Mouse (Mus musculus) 416B (cell line): ENCODE data around the gene Chd6.

Experiments used
- DNase-seq: peaks from one replicate; pipeline ENCODE4 v3.0.0; 2011; ENCODE audit warnings: low read depth

Gene Chd6

DNA sequence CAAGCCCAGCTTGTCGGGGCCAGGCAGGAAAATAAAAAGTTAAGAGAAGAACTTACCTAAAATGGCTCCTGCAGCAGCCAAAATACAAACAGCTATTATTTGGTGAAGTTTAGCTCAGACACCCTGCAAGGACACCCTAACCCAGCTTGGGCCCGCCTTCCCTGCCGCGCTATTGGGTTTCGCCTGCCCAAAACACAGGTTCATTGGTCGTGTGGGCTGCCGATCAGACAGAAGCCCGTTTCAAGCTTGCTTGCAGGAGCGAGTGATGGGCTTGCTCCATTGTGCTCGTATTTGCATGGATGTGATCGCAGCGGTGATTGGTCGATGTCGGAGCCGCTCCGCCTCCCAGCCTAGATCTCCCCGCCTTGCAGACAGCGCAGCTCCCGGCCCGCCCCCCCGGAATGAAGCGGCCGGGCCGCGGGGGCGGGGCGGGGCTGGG, at the start of gene Chd6:
Gene Chd6 (minus strand): TSS at position 143 of the 439 bp plus-strand sequence.
- DNase-seq = peak; percentile 99

DNA sequence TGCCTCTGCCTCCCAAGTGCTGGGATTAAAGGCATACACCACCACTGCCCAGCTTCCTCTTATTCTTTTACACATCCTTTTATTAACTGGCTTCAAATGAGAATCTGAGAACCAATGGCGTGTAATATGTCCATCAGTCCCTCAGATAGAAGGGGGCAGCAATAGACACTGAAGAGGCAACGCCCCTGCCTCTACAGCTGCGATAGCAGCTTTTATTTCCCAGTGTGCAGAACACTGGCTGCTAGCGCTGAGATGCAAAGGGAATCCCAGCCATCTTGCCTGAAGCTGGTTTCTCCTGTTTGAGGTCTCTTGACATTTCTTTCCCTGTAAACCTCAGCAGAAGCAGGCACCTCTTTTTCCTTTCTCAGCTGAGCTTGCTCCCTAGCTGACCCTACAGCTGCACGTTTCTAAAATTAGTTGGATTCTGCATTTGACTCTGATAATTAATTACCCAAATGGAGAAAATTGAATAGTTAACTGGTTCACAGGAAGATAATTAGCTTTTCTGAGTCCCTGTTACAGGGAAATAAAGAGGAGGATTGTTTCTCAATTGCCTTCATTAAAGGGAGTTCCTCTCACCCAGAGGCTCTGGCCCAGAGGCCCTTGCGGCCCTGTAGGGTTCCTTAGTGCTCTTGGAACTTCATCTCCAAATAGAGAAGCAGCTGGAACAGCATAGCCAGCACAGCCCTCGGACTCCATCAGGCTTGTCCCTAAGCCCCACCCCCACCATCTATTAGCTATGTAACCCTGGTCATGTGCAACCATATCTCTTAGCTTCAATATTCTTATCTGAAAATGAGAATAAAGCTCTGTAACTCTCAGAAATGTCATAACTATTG, 41.3 kb upstream of the Chd6 start:
- no peak for DNase-seq

DNA sequence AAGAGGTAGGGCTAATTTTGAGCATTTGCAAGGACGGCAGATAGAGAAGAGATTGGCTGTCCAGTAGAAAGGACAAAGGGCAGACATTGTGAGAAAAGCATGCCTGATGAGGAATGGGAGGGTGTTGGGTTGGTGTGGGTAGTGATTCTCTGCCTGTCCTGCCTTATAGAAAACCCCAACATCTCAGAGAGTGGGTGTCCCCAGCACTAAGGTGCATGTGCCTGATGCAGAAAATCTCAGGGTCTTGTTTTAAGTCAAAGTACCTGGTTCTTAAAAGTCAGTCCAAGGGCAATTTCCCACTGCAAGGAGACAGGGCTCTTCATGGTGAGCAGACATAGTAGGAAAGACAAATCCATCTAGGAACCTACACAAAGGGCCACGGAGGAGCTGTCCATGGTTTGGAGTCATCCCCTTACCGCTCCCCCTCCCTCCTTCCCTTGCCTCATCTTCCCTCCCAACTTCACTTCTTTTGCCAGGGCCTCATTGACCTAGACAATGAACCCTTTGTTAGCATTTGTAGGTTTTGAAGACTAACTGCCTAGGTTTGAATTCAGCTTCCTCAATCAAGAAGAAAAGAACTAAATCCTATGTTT, 39.6 kb upstream of the Chd6 start:
- DNase-seq = no peak

DNA sequence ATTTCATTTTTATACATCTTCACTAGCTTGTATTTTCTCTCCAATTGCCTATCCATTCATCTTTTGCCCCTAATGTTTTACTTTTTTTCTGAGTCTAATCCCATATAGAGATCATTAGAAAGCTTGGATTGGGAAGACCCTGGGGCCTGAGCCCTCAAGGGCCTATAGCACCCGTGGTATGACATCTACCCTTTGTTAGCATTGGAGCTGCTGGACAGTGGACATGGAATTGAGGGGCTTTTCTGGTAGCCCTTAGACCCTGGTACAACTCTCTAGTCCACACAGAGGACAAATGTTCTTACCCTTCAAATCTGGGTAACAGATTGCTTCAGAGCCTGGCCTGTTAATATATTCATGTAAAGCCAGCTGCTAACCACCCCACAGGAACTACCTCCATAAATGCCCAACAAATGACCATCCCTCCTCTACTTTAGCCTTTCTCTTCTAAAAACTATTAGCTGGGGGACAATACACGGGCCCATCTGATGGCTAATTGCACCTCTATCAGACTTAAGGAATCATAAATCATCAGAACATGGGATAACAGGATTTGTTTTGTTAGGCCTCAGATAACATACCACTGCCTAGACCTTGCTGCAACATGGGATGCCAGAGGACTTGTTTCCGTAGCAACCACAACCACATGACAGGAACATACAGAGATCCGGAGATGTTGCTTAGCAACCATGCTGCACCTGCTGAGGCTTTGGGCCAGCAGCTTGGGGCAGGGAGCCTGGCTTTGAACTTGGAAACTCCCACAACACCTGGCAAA, 39.0 kb upstream of the Chd6 start:
- DNase-seq = no peak

DNA sequence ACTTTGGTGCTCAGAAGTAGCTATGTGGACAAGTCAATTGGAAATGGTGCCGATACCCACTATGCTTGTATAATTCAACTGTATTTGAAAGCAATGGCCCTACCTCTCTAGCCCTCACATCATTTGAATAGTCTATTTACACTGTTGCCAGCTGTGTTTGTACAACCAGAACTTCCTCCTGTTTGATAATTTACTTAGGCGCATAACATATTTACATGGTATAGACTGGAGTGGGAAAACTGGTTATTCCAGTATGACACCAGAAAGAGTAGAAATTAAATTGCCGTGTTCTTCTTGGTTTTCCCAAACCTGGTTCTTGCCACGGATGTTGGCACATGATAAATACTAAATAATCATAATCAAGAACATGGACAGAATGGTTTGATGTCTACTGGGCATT, 35.9 kb upstream of the Chd6 start:
- no peak for DNase-seq

DNA sequence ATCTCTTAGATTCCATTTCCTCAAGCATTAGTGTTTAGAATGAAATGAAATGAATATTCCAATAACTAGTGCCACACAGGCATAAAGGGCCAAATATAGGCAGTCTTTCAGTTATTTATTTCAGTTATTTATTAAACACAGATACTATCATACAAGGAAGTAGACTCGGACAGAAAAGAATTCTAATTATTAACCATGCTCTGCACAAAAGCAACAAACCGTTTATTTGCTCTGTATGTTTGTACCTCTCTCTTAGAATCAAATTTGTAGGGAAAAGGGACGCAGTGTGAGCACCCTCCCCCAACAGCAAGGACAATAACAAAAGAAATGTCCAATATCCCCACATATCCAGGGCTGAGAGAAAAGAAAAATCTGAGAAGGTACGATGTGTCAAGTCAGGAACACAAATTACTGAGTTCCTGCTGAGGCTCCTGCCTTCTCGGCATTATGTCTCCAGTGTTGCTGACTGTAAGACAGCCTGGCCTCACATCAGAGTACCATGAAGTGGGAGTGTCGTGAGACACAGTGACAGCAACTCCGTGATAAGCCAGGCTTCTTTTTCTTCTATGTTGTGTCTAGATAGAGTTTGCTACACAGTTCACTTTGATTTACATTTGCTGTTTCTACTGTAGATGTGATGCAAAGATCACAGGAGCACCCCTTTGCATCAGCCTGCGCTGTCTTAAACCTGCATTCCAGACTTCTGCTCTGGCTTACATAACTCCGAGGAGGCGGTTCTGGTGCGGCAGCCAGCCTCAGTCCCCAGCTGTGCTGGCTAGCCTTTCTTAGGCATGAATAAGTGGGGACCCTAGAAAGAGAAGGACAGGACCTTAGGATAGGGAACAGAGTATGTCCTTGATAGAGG, 30.0 kb upstream of the Chd6 start:
- no peak for DNase-seq

DNA sequence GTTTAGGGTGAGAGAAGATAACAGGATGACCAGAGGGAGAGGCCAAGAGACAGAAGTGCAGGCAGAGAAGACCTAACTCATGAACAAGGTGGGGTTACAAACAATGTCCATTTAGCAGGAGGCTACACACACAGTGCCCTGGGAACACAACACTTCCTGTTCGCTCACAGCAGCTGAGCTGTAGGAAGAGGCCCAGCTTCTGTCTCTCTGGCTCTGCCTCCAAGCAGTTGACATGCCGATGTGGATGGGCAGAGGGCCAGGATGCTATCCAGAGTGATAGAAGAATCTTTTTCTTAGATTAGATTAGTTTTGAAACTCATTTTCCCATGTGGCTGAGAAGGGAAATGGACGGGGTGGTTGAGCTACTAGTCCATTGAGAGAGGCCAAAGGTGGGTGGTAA, 28.1 kb upstream of the Chd6 start:
- no peak for DNase-seq

DNA sequence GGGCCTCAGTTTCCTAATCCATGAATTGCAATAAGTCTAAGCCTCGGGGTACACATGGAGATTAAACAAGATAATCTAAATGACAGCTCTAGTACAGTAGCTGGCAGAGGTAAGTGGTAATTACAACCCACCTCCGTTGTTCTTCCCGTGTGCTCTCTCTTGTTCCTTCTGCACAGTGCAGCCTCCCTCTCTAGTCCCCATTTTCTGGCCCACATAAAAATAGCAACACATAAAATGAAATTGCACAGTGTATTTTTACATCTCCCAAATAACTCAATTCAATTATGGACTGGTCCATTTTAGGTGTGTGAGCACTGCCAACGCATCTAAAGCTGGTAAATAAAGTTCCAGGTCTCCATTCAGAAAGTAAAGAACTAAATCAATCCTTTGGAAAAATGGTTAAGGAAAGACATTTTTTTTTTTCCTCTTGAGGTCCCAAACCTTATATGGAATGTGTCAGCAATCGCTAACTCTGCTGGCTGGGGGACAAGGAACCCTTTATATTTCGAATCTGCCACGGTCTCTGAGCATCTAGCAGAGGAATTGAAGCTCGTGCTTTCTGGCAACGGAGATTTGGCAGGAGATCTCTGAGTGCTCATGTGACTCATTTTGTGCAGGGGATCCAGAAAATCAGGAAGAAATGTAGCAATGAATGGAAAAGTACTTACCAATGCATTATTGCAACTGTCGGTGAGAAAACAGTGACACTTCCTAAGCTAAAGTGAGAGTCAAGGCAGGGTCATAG, 19.7 kb upstream of the Chd6 start:
- DNase-seq = no peak

DNA sequence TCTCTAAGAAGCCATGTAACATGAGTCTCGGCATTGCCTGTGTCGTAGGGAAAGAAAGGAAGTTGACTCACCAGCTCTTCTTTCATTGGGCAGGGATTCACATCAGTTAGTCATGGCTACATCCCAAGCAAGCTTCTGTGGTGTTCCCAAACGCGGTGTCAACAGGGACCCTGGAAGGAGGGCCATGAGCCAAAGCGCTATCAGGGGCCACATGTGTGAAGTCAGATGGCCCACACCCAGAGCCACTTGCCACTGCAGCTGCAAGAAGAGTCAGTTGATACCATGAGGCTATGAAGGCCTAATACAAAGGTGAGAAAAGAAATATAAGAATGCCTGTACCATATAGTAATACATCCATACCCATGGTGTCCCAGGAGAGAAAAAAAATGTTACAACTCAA, 3.1 kb upstream of the Chd6 start:
- DNase-seq = peak; percentile 45

DNA sequence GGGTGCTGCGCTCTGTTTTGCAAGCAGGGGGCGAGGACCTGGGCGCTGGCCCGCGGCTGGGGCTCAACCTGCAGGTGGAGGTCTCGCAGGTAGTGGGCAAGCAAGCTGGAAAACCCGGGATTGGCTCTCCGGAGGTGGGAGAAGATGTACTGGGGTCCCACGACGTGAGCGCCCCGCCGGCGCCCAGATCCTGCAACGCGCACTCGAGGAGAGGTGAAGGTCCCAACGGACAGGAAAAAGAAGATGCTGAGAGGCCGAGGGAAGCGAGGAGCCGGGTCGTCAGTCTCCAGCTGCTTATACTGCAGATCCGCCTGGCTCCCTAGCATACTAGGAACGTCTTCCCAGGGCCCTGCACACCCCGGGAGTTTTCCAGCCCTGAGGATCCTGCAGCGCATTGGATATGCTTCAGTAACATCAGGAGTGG, 535 bp upstream of the Chd6 start:
- DNase-seq = no peak

DNA sequence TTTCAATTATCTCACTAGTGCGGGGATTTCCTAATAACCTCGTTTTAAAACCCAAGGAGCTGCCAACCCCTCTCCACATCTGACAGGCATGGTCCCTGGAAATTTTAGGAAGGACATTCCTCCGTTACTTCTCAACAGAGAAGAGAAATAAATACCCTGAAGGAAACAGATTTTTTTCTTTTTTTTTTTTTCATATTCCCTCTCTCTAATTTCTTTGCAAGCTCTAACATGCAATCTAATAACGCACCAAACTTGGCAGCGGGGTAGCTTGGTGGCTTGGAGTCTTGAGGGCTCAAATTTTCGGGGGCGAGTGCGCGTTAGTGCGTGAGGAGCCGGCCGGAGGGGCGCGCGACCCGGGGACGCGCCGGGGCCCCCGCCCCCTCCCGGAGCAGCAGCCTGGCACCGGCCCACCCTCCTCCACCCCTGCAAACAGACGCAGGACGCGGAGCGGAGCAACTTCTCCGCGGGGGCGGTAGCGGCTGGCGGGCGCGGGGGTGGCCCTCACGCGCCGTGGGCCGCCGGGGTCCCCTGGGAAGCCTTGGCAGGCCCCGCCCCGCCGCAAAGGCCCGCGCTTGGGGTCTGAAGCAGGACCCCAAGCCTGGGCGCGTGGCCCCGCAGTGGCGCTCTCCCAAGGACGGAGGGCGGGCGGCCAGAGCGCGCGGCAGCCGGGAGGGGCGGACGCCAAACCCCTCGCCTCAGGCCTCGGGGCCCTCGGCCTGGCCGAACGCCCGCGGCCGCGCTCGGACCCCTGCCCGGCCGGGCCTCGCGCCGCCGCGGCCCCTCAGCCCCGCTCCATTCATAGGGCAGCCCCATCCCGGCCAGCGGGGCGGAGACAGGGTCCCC, 569 bp downstream of the Chd6 start:
- DNase-seq = peak; percentile 12

DNA sequence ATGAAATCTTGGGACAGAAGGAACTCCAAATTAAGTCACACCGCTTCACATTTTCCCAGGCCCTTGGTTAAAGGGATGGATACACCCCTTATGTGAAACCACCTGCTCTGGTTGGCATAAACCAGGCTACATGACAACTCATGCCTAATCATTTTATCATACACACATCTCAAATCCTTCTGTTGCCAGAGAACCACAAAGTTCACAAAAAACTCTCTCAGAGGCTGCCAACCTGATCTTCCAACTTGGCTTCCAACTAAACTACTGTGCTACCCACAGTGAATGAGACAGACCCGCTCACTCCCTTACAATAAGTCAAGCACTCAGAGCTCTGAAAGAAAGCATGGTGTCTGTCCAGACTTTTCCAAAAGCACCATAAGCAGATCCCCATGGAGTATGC, 1.6 kb downstream of the Chd6 start:
- peak; percentile 21 for DNase-seq

DNA sequence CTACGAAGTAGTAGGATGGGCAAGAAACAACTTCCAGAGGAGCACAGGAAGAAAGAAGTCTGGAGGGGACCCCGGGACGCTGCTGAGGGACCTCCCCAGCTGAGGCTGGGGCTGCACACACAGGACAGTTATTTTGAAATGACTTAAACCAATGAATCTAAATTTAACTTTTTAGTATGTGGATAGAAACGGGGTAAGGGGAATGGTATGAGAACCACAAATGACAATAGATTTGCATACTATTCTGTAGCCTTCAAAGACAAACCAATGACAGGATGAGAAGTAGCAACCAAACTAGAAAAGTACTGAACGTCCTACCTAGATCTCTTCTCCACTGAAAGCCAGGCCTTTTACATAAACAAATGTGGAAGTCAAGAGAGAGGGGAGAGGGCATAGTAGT, 5.1 kb downstream of the Chd6 start:
- no peak for DNase-seq

DNA sequence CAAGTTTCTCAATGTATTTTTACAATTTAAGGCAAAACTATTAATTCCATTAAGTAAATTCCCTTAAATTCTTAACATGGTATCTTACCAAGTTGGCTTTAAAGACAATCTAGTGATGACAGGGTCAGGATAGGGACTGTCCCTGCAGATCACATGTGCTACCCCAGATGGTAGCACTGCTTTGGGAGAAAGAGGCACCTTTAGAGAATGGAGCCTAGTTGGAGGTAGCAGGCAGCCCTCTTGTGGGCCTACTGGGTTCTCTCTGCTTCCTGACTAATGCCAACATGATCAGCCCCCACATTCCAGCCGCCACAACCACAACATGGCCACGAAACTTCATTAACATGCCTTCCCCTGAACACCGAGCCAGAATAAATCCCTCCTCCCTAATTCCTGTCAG, 6.8 kb downstream of the Chd6 start:
- DNase-seq = peak; percentile 40

DNA sequence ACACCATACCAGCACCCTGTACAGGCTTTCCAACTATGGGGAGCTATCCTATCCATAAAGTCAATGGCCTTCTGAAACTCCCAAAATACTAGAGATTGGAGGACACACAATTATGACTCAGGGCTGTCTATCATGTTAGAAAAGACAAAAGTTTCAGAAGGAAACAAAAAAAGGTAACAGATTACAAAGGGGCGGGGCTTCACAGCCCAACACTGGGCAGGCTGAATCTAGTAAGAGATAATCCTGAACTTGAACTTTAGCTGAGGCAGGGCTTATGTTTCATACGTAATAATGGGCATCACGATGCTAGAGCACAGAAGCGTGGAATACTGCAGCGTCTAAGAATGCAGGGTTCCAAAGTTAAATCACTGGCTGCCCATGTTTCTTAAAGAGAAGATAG, 11.1 kb downstream of the Chd6 start:
- DNase-seq = no peak

DNA sequence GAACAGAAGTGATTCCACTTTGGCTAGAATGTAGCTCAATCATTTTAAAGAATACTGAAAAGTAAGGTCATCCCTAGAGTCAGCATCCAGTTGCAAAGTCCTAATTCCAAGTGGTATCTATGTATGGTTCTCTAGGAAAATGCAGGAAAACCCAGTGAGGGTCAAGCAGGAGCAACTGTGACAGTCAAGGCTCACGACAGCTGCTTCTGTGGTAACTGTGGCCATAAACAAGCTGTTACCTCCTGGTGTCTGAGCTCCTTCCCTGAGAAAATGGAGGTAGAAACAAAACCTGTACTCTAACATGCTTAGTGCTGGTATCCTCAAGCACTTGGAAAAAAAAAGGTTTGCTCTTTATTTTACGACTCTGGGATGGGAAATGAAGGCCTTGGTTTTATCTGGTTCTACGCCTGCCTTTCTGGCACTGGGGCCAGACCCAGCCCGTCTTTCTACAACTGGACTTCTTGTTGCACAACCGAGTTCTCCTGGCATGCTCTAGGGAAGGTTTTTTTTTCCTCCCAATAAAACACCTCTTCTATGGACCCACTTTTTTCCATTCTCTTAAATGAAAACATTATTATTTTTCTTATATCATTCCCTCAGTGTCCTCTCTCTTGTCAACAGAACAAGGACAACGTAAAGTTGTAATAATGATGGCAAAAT, 18.0 kb downstream of the Chd6 start:
- DNase-seq = no peak

DNA sequence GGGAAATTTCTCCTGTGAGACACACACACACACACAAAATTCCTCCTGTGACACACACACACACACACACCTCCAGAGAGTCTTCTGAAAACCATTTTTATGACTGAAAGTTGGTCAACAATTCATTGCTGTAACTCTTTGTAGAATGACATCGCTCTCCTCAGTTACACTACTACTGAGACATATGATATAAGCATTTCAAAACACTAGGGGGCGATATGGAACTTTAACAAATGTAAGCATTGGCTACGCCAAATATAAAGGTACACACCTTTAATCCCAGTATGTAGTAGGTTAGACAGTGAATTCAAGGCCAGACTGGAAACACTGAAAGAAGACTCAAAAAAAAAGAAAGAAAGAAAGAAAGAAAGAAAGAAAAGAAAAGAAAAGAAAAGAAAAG, 18.7 kb downstream of the Chd6 start:
- DNase-seq = peak; percentile 69

DNA sequence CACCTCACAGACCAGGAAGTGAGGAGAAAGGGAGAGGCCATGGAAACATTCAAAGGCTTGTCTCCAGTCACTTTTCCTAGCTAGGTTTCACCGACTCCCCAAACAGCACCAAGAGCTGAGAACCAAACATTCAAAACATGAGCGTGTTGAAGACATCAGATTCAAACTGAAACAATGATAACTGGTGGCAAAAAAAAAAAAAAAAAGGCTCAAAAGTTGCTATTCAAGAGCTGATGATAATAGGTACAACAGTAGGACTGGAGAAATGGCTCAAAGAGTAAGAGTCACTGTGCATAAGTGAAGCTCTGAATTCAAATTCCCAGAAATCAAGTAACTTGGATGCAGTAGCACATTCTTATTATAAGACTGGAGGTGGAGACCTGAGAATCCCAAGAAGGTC, 30.3 kb downstream of the Chd6 start:
- no peak for DNase-seq

DNA sequence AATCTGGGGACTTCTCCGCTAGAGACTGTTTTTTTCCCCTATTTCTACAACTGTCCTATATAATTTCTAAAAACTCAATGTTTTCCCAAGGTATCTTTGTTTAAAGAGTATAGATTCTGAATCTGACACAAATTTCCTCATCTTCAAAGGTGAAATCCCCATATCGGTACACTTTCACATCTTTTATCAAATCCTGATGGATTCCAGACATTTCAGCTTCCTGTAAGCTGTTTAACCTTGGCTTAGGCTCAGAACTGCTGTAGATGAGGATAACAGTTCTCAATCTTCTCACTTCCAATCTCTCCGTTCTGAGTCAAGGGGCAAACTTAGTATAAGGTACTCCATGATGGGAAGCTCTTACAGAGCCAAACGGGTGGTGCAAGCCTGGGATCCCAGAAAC, 32.6 kb downstream of the Chd6 start:
- no peak for DNase-seq

DNA sequence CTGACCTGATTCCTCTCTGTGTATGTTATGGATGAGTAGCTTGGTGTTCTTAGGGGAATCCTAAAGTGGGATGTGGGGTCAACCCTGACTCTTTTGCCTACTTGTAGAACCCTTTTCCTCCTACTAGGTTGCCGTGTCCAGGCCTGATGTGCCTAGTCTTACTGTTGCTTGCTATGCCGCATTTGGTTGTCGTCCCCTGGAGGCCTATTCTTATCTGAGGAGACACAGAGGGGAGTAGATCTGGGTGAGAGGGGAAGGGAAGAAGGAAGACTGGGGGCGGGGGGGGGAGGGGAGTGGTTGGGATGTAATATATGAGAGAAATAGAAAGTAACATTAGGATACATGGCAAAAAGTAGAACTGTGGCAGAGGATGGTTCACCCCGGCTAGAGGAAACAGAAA, 33.3 kb downstream of the Chd6 start:
- DNase-seq = no peak
